Mouse (Mus musculus) layer of hippocampus, adult 11-12 months (tissue): Measurements from ENCODE around the gene C87436.

ENCODE experiments used
- DNase-seq: peaks from one replicate; pipeline ENCODE4 v3.0.0; 2022; ENCODE audit warnings: low spot score

C87436 gene

DNA sequence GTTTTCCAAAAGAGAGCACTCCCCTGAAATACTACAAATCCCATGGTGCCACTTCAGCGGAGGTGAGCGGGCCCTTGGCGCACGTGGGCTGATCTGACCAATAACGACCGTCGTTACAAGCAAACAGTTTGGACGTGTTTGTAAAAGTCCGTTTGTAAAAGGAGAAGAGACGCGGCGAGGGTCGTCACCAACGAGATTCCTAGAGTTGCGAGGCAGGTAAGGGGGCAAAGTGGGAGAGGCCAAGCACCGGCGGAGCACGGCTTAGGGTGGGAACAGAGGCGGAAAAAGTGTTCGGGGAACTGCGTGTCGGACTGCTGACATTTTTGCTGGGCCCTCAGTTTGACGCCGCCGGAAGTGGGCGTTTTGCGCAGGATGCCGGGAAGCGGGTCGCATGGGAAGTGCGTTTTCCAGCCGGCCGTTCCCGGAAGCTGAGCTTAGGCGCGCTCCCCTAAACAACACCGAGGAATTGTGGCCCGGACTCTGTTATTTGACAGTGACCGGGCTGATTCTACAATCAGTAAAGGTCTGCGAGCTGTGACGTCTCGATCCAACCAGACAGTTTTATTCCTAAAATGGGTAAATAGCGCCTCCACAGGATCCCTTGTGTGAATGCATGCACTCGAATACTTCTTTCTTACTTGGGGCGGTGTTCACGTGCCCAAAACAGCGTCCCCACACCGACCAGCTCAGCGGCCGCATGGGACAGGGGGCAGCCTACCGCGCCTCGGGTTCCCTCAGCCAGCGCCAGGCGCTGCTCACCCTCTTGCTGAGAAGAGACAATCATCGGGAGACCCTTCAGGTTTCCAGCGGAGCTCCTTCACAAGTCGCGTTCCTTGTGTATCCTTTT is at the start of gene C87436:
Gene C87436 (plus strand): TSS at position 103 of the 847 bp plus-strand sequence.
- peak; percentile 96 for DNase-seq

DNA sequence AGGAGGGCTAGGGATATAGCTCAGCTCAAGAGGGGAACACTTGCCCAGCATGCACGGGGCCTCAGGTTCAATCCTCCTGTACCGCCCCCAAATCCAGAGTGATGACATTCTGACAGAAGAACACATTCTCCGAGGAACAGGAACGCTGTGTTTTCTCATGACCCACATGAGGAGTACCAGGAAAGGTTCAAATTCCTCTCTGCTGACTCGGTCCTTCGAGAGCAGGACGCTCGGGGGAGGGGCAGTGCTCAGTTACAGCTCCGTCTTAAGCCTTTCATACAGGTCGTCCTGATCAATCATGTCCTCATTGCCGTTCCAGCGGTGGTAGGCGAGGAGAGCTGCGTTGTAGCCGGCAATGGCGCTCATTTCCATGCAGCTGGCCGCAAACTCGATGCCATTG is 49.7 kb upstream of the C87436 start:
- no peak for DNase-seq

DNA sequence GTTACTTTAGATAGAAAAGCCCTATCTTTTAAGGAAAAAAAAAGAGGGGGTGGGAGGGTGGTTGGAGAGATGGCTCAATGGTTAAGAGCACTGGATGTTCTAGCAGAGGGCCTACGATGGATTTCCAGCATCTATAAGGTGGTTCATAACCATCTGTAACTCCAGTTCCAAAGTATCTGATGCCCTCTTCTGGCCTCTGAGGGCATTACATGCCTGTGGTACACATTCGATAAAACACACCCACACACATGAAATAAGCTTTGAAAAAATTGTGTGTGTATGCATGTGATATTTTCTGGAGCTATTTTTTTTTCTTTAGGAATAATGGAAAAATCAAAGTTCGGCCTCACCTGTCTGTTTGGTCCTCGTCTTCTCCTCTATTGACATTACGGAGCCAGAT is 46.8 kb upstream of the C87436 start:
- no peak for DNase-seq

DNA sequence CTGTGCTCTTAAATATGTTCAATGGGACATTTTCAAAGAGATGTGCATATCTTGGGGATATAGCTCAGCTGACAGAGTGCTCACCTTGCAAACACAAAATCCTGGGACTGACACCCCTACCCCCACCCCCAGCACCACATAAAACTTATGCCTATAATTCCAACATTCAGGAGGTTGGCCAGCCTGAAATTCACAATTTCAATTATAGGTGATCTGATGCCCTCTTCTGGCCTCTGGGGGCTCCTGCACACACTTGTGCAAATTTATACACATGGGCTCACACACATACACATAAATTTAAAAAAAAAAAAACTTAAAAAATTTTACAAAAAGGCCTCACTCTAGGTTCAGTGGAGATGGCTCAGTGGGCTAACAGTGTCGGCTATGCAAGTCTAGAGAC is 45.0 kb upstream of the C87436 start:
- DNase-seq = no peak

DNA sequence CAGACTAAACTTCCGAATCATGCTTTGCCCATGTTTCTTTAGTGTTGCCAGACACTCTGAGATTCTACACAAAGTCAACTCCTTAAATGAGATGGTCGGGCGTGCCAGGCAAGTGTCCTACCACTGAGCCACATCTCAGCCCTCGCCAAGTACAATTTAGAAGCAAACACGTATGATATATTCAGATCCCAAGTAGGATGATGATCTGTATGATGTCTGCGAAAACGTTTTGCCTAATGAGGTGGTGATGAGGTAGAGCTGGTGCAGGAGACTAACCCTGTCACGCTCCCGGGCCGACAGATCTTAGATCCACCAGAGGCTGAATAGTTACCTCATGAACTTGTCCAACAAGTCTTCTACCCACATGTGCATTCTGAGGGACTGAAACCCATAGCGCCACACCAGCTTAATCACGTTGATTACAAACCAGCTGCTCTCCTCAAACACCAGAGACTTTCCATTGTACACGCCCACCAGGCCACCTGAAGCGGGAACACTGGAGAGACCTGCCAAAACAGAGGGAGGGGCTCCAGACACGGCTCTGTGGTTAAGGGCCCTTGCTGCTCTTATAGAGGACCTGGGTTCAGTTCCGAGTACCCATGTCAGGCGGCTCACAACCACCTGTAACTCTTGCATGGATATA is 44.0 kb upstream of the C87436 start:
- no peak for DNase-seq

DNA sequence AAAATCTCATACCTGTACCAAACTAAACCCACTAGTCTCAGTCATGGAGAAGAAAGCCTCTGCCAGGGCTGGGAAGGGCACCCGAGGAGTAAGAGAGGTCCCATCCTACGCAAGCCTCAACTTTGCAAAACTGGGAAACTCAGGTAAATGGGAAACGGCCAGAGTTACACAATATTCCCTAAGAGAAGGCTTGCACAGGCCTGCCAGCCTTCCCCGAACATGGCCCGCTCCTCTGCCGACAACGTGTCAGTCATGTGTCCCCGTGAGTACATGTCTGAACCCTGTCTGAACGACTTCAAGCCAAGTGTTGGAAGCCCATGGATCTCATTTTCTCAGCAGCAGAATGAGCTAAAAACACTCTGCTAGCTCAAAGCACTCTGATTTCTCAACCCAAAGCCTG is 43.2 kb upstream of the C87436 start:
- no peak for DNase-seq

DNA sequence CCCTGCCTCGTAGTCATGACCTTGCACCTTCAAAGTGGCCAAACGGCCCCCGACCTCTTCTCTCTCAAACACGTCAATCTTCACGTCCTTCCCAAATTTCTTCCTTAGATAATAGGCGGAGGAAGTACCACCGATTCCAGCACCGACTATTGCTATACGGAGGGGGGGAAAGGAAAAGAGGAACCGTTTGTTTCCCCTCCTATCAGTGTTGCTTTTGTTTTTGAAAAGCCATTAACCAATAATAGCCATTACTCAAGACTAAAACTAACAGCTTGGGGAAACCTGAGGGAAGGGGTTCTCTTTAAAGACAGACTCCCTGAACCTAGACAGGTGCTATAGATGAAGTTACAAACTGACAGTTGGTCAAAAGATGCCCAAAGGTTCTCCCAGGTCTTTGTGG is 42.2 kb upstream of the C87436 start:
- DNase-seq = no peak

DNA sequence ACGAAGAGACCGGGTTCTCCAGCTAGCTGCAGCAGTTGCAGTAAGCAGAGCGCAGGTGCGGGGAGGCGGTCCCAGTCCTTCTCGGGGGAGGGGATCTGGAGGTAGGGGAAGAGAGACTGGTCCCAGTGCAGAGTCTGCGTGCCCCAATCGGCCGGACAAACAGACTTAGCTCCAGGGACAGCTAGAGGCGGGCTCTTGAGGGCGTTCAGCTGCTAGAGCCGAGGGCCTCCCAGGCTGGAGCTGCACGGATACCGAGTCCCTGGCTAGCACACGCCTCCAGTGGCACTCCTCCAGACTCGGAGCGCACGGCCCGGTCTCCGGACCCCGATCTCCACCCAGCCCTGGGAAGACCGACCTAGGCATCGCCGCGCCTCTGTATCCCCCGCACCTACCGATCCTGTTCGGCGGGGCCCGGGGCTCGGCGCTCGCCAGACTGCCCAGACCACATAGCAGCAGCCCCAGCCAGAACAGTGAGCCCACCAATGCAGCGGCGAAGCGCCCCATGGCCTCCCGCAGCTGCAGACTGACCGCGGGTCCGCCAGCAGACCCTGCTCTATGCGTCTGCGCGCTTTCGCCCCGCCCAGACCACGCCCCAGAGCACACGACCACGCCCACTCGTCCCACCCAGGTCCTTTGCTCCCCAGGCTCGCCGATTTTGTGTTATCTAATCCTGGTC is 41.5 kb upstream of the C87436 start, which contains the start of gene Pcyox1:
Gene Pcyox1 (minus strand): TSS at position 574 of the 676 bp plus-strand sequence.
- DNase-seq = peak; percentile 88

DNA sequence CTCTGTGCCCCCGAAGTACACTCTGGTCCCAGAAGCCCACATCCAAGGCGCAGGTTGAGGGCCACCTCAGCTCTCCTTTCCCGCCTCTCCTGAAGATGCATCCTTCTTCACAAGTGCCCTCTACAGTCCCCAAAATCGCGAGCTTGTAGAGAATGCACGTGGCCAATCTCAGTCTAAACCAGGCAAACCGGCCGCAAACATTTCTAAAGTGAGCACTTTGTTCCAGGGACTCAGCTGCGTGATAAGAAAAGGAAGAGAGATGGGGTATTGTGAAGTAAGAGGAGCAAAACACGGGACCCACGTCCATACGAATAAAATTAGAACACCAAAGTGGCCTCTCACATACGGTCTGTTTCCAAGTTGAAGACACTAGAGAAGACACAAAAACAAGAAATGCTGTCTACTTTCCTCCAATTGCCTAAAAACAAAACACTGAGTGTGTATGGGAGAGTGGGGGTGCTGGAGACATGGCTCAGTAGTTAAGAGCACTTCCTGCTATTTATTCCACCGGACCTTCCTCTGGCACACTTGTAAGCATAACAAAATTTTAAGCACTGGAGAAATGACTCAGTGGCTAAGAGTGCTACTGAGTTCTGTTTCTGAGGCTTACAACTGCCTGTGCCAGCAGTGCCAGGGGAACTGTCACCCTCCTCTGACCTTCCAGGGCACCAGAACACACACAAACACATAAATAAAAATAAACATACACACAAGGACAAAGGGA is 40.8 kb upstream of the C87436 start:
- no peak for DNase-seq

DNA sequence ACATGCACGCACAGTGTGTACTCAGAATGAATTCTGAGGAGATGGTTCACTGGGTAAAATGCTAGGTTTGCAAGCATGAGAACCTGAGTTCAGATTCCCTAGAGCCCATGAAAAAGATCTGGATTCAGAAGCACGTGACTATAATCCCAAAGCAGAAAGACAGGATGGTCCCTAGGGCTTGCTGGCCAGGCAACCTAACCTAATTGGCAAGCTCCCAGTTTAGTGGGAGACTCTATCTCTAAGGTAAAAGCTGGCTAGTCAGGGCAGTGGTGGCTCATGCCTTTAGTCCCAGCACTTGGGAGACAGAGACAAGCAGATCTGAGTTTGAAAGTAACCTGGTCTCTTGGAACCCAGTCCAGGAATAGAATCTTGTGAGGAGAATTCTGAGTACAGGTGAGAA is 39.2 kb upstream of the C87436 start:
- no peak for DNase-seq

DNA sequence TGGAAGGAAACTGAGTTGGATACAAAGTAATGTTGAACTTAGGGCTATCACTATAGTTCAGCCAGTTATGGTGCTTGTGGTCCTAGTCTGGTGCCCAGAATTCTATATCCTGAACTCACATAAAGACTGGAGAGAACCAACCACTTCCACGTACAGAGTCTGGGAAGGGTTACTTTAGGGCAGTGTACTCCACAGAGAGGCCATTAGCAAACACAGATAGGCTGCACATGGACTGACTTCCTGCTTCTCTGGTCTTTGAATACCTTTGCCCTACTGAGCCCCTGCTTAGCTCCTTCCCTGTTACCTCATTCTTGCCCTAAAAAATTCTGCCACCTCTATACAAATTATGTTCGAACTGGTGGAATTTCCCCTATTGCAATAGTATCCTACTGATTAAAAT is 38.2 kb upstream of the C87436 start:
- no peak for DNase-seq

DNA sequence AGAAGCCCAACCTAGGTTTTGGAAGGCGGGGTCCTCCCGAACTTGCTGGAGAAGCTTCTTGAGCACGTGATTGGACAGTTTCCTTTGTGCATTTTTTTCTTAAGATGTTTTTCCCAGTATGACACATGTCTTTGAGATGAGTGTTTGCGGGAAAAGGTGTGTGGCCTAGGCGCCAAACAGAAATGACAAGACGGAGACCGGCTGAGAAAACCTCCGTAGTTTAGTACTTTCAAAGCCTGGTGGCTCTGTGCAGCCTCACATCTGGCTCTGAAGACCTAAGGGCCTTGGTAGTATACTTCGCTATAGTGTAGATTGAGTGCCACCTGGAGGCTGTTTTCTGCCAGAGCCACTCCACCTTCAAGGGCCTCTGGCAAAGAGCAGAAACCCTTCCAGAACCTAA is 37.2 kb upstream of the C87436 start:
- peak; percentile 71 for DNase-seq

DNA sequence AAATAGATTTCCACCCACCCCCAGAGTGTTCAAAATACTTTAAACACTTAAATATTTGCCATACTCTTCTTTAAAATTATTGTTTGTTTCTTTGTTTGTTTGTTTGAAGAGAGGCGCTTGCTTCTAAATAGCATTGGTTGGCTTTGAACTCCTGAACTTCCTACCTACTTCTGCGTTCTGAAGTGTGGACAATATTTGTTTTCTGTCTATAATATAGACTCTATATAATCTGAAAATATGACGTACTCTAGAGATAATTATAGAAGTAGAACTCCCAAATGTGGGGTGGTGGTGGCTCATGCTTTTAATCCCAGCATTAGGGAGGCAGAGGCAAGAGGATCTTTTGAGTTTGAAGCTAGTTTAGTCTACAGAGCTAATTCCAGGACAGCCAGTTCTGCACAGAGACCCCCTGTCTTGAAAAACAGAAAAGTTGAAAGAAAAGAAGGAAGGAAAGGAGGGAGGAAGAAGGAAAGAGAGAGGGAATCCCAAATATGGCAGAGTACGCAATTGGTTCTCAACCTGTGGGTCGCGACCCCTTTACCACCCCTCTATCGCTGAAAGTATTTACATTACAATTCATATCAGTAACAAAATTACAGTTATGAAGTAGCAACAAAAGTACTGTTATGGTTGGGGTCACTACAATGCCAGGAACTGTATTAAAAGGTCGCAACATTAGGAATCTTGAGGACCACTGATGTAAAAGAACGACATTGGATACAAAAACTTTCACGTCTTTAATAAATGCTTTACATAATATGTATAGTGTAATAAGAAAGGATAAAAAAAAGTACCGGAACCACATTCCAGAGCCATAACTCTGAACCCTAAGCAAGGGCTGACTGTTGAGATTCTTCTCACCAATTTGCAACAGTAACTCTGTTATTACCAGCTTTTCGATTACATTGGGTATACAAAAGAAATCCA is 35.2 kb upstream of the C87436 start:
- no peak for DNase-seq

DNA sequence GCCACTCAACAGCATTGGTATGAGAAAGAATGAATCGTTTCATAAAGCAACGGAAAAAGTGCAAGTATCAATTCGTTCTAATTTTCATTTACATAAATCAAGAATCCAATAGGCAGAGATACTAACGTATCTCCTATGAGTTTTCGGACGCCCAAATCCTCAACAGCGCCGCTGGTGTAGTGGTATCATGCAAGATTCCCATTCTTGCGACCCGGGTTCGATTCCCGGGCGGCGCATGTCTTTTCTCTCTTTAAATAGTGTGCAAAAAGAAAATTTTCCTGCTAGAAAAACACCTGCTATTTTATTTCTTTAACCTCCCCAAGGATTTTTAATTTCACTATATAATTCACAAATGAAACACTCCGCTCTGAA is 34.5 kb upstream of the C87436 start:
- peak; percentile 95 for DNase-seq

DNA sequence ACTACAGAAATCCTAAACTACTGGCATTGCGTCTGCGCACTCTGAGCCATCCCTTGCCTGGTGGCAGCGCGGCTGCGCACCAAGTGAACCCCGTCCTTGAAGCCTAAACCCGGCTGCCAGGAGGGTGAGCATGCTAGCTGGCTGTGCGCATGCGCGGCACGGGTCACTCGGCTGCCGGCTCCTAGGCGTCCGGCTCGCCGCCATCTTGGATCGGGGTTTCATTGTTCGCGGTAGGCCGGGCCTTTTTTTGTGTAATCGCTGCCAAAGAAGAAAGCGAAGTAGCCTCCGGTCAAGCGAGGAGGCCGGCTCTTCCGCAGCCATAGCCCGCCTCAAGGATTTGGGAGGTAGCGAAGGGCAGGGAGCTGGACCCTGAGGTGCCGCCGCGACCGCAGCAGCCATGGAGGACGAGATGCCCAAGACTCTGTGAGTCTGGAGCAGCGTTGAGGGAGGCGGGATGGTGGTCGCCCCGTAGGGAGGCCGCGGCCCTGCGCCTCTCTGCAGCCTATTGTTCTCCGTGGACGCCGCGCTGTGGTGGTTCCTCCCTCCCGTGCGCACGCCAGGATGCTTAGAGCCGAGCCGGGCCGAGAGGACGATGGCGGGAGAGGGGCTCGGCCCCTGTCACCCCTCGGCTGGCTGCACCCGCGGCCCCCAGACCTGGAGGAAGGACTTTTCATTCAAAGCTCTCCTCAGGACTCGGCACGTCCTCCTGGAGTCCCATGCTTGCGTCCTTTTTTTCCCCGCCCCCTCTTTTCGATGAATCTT is 33.9 kb upstream of the C87436 start, which contains the start of gene Tia1:
Gene Tia1 (plus strand): TSS at position 120 of the 762 bp plus-strand sequence.
- peak; percentile 96 for DNase-seq

DNA sequence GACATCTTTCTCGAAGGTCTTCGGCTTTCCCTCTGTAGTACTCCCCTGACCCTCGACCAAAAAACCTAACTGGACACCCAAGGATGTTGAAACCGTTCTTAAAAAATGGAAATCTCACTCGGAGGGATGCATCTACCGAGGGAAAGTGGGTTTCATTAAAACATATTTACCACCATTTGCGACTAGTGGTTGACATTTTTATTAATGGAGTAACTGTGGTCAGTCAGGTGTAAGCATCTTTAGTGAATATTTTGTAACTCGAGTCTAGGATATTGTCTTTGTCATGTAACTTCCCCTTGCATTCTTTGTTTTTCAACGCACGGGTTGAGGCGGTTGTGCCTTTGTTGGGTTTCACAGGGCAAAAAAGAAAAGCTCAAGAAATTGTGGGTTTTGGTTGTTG is 33.2 kb upstream of the C87436 start:
- no peak for DNase-seq

DNA sequence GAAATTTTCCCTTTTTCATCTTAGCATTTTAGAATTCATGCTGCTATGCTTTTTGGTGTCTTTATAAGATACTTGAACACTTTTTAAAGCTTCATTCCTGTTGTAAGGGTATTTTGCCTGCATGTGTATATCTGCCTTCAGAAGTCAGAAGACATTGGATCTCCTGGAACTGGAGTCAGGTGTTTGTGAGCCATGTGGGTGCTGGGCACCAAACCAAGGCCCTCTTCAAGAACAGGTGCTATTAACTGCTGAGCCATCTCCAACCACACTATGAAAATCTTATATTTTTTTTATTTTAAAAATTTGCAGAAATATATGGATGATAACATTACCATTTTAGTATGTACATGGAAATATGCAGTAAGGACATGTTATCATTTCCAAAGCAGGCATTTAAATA is 31.9 kb upstream of the C87436 start:
- no peak for DNase-seq

DNA sequence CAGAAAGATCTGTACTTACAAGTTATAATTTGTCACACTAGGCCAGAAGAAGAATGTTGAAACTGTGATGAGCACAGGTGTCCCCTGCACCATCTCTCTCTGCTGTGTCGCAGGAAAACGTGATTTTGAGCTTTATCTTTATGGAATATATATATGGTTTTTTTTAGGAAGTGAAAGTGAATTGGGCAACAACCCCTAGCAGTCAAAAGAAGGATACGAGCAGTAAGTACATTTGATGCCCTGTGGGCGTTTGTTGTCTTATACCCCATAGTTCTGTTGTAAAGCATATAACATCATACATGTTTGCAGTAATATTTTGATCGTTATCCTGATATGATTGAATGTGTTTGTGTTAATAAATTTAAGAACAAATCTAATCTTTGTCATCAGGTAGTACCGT is 19.5 kb upstream of the C87436 start:
- no peak for DNase-seq

DNA sequence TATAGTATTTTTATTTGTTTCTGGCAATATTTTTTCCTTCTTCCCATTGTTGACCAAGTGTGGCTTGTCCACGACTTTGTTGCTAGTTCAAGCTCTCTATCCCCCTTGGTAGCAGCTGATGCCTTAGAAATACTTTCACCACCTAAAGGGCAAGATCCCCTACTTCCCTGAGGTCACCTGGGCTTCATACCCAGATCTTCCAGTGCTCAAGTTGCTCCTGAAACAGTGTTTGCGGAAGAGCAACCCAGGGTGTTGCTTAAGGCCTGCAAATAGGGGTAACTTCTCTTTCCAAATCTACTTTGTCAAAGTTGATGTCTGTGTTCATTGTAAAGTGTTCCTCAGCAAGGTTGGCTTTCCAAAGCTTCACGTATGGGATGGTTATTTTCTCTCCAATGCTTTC is 18.9 kb upstream of the C87436 start:
- DNase-seq = no peak

DNA sequence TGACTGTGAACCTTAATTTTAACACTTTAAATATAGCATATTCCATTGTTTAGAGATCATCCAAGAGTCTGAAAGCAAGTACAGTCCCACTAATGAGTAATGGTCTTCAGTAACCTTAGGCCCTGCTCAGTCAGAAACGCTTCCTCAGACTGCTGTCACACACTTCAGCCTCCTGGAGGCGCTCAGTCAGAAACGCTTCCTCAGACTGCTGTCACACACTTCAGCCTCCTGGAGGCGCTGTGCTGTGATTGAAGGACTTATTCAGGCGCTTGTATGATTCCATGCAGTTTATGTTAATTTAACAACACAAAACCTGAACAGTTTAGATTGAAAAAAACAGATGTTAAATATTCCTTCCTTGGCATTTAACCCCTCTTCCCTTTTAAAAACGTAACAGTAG is 17.7 kb upstream of the C87436 start:
- no peak for DNase-seq
